Mouse (Mus musculus) limb, embryonic 14.5 days (tissue): ENCODE results near the gene Csad. TPM values are rescaled to one million over a fixed set of nuclear protein-coding genes. Genes with fewer than 3 reads are reported as not detected.

ENCODE experiments used
- ATAC-seq: fragments of 200-750 bp; cut with Nextera tagmentation; 2 replicates; pipeline ENCODE4 v1.8.0; 2017; ENCODE audit warnings: low read depth, moderate number of reproducible peaks, moderate TSS enrichment; ENCODE audit not compliant: low FRiP score
- DNase-seq: peaks from one replicate; pipeline ENCODE4 v3.0.0-alpha.2; 2015; ENCODE audit warnings: low spot score
- H3K27ac ChIP-seq: fragments of 300-500 bp; sonication (generic); replicated peaks from 2 replicates; pipeline ENCODE4 v1.5.1; 2014; ENCODE audit warnings: low read depth, mild to moderate bottlenecking, low read length, moderate library complexity, mixed read lengths
- H3K27me3 ChIP-seq: fragments of 300-500 bp; sonication (generic); 2 replicates; pipeline ENCODE4 v1.6.1; 2014; ENCODE audit warnings: low read length, mixed read lengths; ENCODE audit not compliant: control insufficient read depth, insufficient read depth
- H3K36me3 ChIP-seq: fragments of 300-500 bp; sonication (generic); 2 replicates; pipeline ENCODE4 v1.6.1; 2014; ENCODE audit warnings: mild to moderate bottlenecking, low read length, moderate library complexity, mixed read lengths; ENCODE audit not compliant: control insufficient read depth, insufficient read depth
- H3K4me1 ChIP-seq: fragments of 300-500 bp; sonication (generic); 2 replicates; pipeline ENCODE4 v1.6.1; 2014; ENCODE audit warnings: antibody characterized with exemption, low read length, mixed read lengths; ENCODE audit not compliant: control insufficient read depth, insufficient read depth
- H3K4me2 ChIP-seq: fragments of 300-500 bp; sonication (generic); replicated peaks from 2 replicates; pipeline ENCODE4 v1.6.1; 2014; ENCODE audit warnings: low read depth, mild to moderate bottlenecking, low read length, moderate library complexity; ENCODE audit not compliant: severe bottlenecking
- H3K4me3 ChIP-seq: fragments of 300-500 bp; sonication (generic); replicated peaks from 2 replicates; pipeline ENCODE4 v1.5.1; 2014; ENCODE audit warnings: low read length
- H3K9ac ChIP-seq: fragments of 300-500 bp; sonication (generic); 2 replicates; pipeline ENCODE4 v1.6.1; 2014; ENCODE audit warnings: mild to moderate bottlenecking, low read depth, low read length, moderate library complexity; ENCODE audit not compliant: severe bottlenecking
- H3K9me3 ChIP-seq: fragments of 300-500 bp; sonication (generic); 2 replicates; pipeline ENCODE4 v1.6.1; 2016; ENCODE audit warnings: low read length; ENCODE audit not compliant: control insufficient read depth
- POLR2A ChIP-seq: fragments of 200-500 bp; IDR thresholded peaks from 2 replicates; pipeline ENCODE4 v1.8.0; 2012; ENCODE audit warnings: inconsistent platforms, mild to moderate bottlenecking, moderate library complexity, borderline replicate concordance; ENCODE audit not compliant: insufficient read depth, insufficient read length; ENCODE audit errors: extremely low read depth
- whole genome bisulfite sequencing: fragments of 180-500 bp; shearing (Covaris S2); extraction: QIAGEN DNeasy Blood & Tissue Kit; methylation state at CpG from one replicate; pipeline ENCODE4 v1.1.7; 2014; 5-methylcytosine and 5-hydroxymethylcytosine counted together
- polyA plus RNA-seq, 2 experiments: library from polyadenylated mRNA; depleted of rRNA in 1 of 2; stranded (reverse) in 1 of 2; unstranded in 1 of 2; fragments of >200 nt; fragmentation: Nextera tagmentation in 1 of 2; extraction: Ambion mirVana in 1 of 2; gene quantifications; 2 replicates each; pipeline versions ENCODE4 v1.2.1 to v1.2.3; 2012 to 2014

The Csad gene
- polyA plus RNA-seq, 2 experiments, result 66.1 to 112 TPM

GRCm38 (mm10) chr15:102195373-102195772 lies 9.2 kb downstream of the Csad start:
- Histone ChIP-seq H3K27me3 (no peaks in the 10 kb centered on the region), H3K4me3 (no peak overlapping the region), H3K4me2 (no peak overlapping the region), H3K4me1 (0 out of 2 replicates have a peak, but pooled peaks cover 4% of the 10 kb centered on the region), H3K36me3 (0 out of 2 replicates have a peak, but pooled peaks cover 11% of the 10 kb centered on the region), H3K9ac (no peak overlapping the region), H3K9me3 (no peaks in the 10 kb centered on the region), H3K27ac (no peak overlapping the region)
- DNase-seq (no peak), ATAC-seq (no peak)
- no peak for TF ChIP-seq POLR2A
- WGBS, result 81% methylated on average over 4 of the region's 4 CpGs

- H3K9ac ChIP-seq, result no peak overlapping the region
- no peak for TF ChIP-seq POLR2A
- no peaks in the 10 kb centered on the region for H3K27me3 ChIP-seq
- no peaks in the 10 kb centered on the region for H3K9me3 ChIP-seq
- H3K4me2 ChIP-seq, result no peak overlapping the region
- 68% methylated on average over 4 of the region's 4 CpGs for WGBS
- H3K27ac ChIP-seq, result no peak overlapping the region
- DNase-seq (no peak), ATAC-seq (no peak)
- 0 out of 2 replicates have a peak, but pooled peaks cover 8% of the 10 kb centered on the region for H3K36me3 ChIP-seq
- H3K4me3 ChIP-seq, result no peak overlapping the region
- 0 out of 2 replicates have a peak, but pooled peaks cover 4% of the 10 kb centered on the region for H3K4me1 ChIP-seq
Measured at GRCm38 (mm10) chr15:102194439-102194838, 10.1 kb downstream of the Csad start.

GRCm38 (mm10) chr15:102193652-102194051 lies 10.9 kb downstream of the Csad start:
- Histone ChIP-seq H3K4me1 (0 out of 2 replicates have a peak, but pooled peaks cover 4% of the 10 kb centered on the region), H3K9me3 (no peaks in the 10 kb centered on the region), H3K36me3 (no peaks in the 10 kb centered on the region), H3K4me2 (no peak overlapping the region), H3K4me3 (no peak overlapping the region), H3K27ac (no peak overlapping the region), H3K9ac (no peak overlapping the region), H3K27me3 (no peaks in the 10 kb centered on the region)
- DNase-seq, result no peak
- WGBS, result 76% methylated on average over 4 of the region's 4 CpGs
- ATAC-seq, result no peak
- no peak for TF ChIP-seq POLR2A

GRCm38 (mm10) chr15:102192820-102193386 lies 11.6 kb downstream of the Csad start:
- Histone ChIP-seq H3K9me3 (no peaks in the 10 kb centered on the region), H3K4me3 (no peak overlapping the region), H3K9ac (no peak overlapping the region), H3K36me3 (no peaks in the 10 kb centered on the region; the same call in 1 of the 2 replicates), H3K4me2 (no peak overlapping the region), H3K27ac (no peak overlapping the region), H3K27me3 (no peaks in the 10 kb centered on the region), H3K4me1 (0 out of 2 replicates have a peak, but pooled peaks cover 4% of the 10 kb centered on the region)
- TF ChIP-seq POLR2A, result no peak
- ATAC-seq (no peak), DNase-seq (no peak)
- WGBS, result 73% methylated on average over 5 of the region's 5 CpGs

GRCm38 (mm10) chr15:102192271-102192812 lies 12.2 kb downstream of the Csad start:
- Histone ChIP-seq H3K36me3 (peaks cover 3% of the 10 kb centered on the region), H3K27ac (no peak overlapping the region), H3K9me3 (no peaks in the 10 kb centered on the region), H3K4me3 (no peak overlapping the region), H3K4me1 (0 out of 2 replicates have a peak, but pooled peaks cover 4% of the 10 kb centered on the region), H3K4me2 (no peak overlapping the region), H3K9ac (no peak overlapping the region), H3K27me3 (no peaks in the 10 kb centered on the region)
- no peak for ATAC-seq
- no peak for TF ChIP-seq POLR2A
- WGBS, result 76% methylated on average over 7 of the region's 7 CpGs
- DNase-seq, result no peak
